Mouse (Mus musculus) right cerebral cortex, adult 18-20 months (tissue): ENCODE results near the gene Fcgbp.
"Not testable (repeated sequence)": the region's sequence is repeated elsewhere in the genome, so short reads cannot be mapped to it uniquely, and the experiment has no call there.

Experiments
- DNase-seq: peaks from one replicate; pipeline ENCODE4 v3.0.0; 2022; ENCODE audit warnings: mixed read lengths

The Fcgbp gene

DNA sequence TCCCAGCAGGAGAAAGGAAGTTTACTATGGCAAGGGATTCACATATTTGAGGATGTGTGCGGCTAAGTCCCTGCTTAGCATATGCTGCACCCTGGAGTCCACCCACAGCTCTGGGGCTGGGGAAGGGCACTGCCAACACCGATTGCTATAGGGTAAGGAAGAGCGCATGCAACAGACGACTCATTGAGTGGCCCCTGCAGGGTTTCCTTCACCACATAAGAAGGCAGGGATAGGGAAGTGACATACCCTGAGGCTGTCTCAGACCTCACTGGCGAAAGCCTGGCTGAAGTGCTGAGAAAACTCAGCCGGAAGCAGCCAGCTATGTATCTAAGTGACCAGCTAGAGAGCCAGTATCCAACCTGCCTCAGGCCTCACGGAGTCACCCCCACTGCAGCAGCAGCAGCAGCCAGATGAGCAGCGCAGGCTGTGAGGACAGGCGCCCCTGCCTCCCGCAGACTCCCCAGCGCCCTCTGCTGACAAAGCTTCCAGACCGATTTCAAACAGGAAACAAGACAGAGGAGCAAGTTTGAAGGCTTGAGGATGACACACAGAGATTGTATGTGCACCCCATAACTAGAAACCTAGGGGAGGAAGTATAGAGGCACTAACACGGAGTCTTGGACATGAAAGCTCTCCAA is 80.7 kb downstream of the Fcgbp start:
- peak; percentile 42 for DNase-seq

DNA sequence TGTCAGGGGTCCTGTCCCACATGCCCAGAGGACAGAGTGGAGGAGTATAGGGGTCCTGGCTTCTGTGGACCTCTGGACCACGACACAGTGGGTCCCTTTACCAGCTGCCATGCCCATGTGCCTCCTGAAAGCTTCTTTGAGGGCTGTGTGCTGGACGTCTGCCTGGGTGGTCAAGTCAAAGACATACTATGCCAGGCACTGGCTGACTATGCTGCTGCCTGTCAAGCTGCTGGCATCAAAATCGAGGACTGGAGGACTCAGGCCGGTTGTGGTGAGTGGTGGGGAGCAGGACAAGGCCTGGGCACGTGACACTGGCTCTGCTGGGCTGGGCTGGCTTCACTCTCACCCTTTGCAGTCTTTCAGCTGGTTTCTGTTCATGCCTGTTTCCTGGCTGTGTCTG is 82.6 kb downstream of the Fcgbp start:
- DNase-seq = not testable (repeated sequence)

DNA sequence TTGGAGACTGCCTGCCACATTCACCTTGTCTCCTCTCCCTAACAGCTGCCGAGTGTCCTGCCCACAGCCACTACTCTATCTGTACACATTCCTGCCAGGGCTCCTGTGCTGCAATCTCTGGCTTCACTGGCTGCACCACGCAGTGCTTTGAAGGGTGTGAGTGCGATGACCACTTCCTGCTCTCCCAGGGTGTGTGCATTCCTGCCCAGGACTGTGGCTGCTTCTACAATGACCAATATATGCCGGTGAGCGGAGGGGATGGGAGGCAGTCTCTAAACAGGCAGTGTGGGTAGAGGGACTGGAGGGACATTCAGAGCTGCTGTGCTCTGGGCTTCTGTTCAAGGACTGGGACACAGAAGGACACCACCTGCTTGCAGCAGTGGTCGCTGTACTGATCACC is 88.3 kb downstream of the Fcgbp start:
- DNase-seq = no peak

DNA sequence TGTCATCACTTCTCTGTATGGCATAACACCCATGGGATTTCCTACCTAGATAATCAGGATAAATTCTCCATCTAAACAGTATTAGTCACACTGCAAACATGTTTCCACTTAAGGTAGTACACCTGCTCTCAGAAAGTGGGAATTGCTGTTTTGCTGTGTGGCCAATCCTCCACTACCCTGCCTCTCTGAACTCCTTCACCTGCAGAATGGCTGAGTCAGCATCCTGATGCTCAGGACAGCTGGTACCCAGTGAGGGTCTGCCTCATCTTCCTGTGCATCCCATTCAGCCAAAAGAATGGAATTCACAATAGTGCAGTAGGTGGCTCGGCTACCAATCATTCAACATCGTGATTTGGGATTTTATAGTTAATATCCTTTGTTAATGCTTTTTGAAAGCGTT is 88.9 kb downstream of the Fcgbp start:
- DNase-seq = no peak

DNA sequence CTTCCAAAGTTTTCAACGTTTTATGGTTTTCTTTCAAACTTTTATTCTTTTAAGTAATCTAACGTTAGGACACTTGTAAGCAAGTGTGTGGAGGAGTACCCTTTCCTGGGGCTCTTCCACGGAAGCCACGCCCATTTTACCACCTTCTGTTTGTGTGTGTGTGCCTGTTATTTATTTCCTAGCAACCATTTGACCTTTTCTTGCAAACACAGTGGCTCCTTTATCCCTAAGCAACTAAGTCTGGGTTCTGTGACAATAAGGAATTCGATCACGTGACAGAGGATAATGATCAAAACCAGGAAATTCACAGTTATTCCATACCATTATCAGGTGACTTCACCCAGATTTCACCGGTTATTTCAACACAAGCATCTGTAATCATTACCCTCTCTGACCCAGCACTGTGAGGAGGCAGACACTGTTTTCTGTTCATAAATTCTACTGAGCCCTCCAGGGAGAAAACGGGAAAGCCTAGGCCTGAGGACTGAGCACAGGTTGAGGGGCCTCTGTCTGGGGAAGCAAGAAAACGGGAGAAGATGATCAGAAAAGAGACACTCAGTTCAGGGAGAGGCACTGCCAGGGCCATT is 90.2 kb downstream of the Fcgbp start:
- DNase-seq = no peak

DNA sequence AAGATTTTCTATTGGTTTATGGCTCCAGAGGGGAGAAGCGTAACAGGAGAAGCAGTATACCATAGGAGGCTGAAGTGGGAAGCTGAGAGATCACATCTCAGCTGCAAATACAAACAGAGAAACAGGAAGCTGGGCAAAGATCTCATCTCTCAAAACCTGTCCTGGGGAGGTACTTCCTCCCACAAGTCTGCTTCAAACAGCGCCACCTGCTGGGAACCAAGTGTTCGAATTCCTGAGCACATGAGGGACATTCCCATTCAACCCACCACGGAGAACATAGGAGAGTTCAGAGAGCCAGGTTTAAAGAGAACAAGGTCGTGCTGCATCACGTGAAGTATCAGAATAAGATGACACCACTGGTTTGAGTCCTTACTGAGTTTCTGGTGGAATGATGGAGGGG is 94.4 kb downstream of the Fcgbp start:
- DNase-seq = no peak

DNA sequence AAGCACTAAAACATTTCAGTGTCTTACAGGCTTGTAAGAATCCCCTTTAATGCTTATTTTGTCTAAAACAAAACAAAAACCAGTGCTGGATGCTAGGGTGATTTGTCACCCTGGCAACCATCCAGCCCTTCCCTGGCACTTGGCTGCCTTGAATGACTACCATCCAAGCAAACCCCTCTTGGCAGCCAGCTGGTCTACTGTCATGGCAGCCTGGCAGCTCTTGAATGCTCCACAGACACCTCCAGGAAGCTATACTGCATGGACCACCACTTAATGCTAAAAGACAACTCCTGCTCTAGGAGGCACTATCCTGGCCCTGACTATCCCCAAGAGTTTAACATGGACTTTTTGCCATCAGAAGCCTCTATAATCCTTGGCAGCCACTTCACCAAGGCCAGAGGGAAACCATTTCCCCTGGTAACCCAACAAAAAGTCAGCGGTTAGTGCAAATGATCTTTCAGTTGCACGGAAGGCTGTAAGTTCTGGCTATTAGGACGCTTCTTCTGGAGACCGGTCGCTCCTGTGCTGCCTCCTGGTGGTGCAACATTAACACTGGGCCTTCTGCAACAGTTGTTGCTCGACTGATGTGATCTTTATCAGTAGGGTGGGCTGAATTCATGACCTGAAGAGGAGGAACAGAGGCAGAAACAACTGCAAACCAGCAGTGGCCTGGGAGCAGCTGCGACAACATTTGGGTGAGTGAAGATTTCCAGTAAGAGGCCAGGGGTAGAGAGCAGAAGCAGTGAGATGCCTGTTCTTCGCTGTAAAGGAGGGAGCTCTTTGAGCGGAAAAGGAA is 97.5 kb downstream of the Fcgbp start:
- peak; percentile 30 for DNase-seq

DNA sequence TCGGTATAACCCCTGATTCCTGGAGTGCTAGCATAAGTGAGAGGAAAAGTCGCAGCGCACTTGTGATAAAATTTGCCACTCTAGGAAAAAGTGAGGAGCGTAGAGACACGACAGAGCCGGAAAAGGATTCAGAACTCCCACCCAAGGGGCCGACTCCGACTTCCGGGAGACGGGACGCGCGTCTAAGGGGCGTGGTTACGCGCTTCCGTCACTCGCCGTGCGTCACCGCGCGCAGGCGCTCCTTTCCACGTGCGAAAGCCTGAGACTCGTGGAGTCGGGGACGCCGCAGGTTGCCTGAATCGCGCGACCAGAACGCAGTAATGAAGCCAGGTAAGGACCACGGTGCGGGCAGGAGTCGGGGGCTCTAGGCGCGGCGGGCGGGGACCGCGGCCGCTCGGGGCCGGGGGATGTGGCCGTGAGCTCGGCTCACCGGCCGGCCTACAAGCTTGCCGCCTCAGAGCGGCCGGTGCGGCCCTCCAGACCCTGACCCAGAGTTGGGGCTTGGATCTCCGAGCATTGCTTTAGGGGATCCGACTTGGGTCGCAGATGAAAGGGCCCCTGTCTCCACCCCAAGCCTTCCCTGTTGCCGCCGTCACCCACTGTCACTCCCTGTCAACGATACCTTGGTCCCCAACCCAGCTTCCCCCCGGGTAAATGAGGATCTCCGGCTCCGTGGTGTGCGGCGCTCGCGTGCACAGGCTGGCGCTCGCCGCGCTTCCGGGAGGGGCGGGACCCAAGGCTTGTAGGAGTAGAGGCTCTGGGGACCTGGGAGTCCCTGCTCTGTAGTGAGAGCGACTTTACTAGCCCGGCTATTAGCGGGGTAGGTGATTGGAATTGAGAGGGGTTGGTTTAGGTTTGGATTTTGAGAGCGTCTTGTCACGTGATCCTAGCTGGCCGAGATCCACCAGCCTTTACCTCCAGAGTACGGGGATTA is 98.7 kb downstream of the Fcgbp start, which contains the start of gene Fbl:
Fbl (plus strand) TSS at position 222 of the 934 bp plus-strand sequence.
- peak; percentile 95 for DNase-seq
